Mouse (Mus musculus): ENCODE results near the gene Vmn2r52. TPM values are rescaled to one million over a fixed set of nuclear protein-coding genes. Genes with fewer than 3 reads are reported as not detected.
"Not testable (repeated sequence)": the region's sequence is repeated elsewhere in the genome, so short reads cannot be mapped to it uniquely, and the experiment has no call there.

Gene Vmn2r52
- not detected for polyA plus RNA-seq (2012; fragmentation: generic; extraction: Trizol)

GRCm38 (mm10) chr7:10176473-10176872 is at the start of gene Vmn2r52:
Gene Vmn2r52, minus strand, starts transcription at chr7:10176573.
- Histone ChIP-seq H3K27me3 (ENCODE audit: control insufficient read depth, insufficient read depth, insufficient read length) (no peaks in the 10 kb centered on the region), H3K79me2 (ENCODE audit: control insufficient read depth, insufficient read depth) (no peaks in the 10 kb centered on the region), H3ac (ENCODE audit: control insufficient read depth, insufficient read length) (no peak within 1 kb of the TSS), H3K4me2 (ENCODE audit: low read depth) (no peak within 1 kb of the TSS), H3K36me3 (ENCODE audit: control insufficient read depth, insufficient read depth) (no peaks in the 10 kb centered on the region), H3K4me3 (no peak within 1 kb of the TSS)
- TF ChIP-seq MYOD1 (IDR thresholded peaks at IDR 0.05; ENCODE audit: control insufficient read depth in 1 of 3, insufficient read length in 2 of 3, low read depth in 2 of 3) (no peak), MAX (IDR thresholded peaks at IDR 0.05; ENCODE audit: low read depth) (no peak), USF1 (IDR thresholded peaks at IDR 0.05; ENCODE audit: low read depth) (no peak), E2F4 (IDR thresholded peaks at IDR 0.05; ENCODE audit: insufficient read depth) (no peak), REST (IDR thresholded peaks at IDR 0.05; ENCODE audit: insufficient read depth, insufficient read length) (no peak), TCF12 (IDR thresholded peaks at IDR 0.05; ENCODE audit: insufficient read depth, poor library complexity, severe bottlenecking) (no peak), SRF (IDR thresholded peaks at IDR 0.05; ENCODE audit: control insufficient read depth, insufficient read length, low read depth) (no peak), POLR2AphosphoS2 (IDR thresholded peaks at IDR 0.05; ENCODE audit: insufficient read length, low read depth) (no peak), CEBPB (IDR thresholded peaks at IDR 0.05; ENCODE audit: insufficient read depth, poor library complexity, severe bottlenecking) (no peak), POLR2A (IDR thresholded peaks at IDR 0.05; ENCODE audit: insufficient read length, low read depth) (no peak), TCF3 (IDR thresholded peaks at IDR 0.05; ENCODE audit: insufficient read length, low read depth) (no peak), MYOG (IDR thresholded peaks at IDR 0.05; ENCODE audit: control insufficient read depth in 1 of 3, insufficient read depth in 1 of 3, insufficient read length in 2 of 3, low read depth in 2 of 3) (no peak)

DNA sequence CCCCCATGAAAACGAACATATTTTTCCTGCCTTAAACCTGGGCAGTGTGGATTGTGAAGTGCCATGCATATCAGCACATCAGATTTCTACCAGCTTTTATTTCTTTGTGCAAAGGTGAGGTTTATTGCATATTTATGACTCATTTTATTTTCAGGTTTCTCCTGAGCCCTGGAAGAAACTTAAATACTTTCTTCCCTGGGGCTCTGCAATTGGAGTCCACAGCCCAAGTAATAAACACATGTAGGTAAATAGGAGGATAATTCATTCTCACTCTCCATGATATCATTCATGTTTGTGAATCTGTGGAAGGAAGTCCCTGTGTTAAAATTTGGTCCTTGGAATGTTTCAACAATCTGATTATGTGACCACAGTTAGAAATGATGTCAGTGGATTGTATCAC is 70.7 kb downstream of the Vmn2r52 start, which contains the start of gene Vmn2r51:
TSS of gene Vmn2r51 (minus strand) at position 101 of the 400 bp plus-strand sequence.
- H3K4me3 ChIP-seq; H3K4me2 ChIP-seq (ENCODE audit: low read depth); H3ac ChIP-seq (ENCODE audit: control insufficient read depth, insufficient read length); H3K36me3 ChIP-seq (ENCODE audit: control insufficient read depth, insufficient read depth); H3K79me2 ChIP-seq (ENCODE audit: control insufficient read depth, insufficient read depth); H3K27me3 ChIP-seq (ENCODE audit: control insufficient read depth, insufficient read depth, insufficient read length): not testable (repeated sequence)

Other genes starting within 250 kb of the Vmn2r52 start
- gene Vmn2r48, start 223.0 kb downstream of the Vmn2r52 start, polyA plus RNA-seq (2012; fragmentation: generic; extraction: Trizol): not detected
- not detected for gene Vmn2r49, start 184.3 kb downstream of the Vmn2r52 start, polyA plus RNA-seq (2012; fragmentation: generic; extraction: Trizol)
- gene Vmn2r50, start 123.3 kb downstream of the Vmn2r52 start, polyA plus RNA-seq (2012; fragmentation: generic; extraction: Trizol): not detected
- gene Vmn2r51, start 70.8 kb downstream of the Vmn2r52 start, polyA plus RNA-seq (2012; fragmentation: generic; extraction: Trizol): not detected
- not detected for gene Vmn1r66, start 101.4 kb upstream of the Vmn2r52 start, polyA plus RNA-seq (2012; fragmentation: generic; extraction: Trizol)